Mouse (Mus musculus) bone marrow, adult 2 months (tissue): ENCODE results near the gene Chid1.

Experiments used
- CTCF ChIP-seq: fragments of 200-500 bp; IDR thresholded peaks from 2 replicates; pipeline ENCODE4 v1.5.1; 2011; ENCODE audit warnings: low read length, control low read depth; ENCODE audit not compliant: control insufficient read depth, insufficient read depth
- POLR2A ChIP-seq: fragments of 200-500 bp; IDR thresholded peaks from 2 replicates; pipeline ENCODE4 v1.6.1; 2011; ENCODE audit warnings: low read depth, mild to moderate bottlenecking, control low read depth, low read length, borderline replicate concordance; ENCODE audit not compliant: control insufficient read depth

DNA sequence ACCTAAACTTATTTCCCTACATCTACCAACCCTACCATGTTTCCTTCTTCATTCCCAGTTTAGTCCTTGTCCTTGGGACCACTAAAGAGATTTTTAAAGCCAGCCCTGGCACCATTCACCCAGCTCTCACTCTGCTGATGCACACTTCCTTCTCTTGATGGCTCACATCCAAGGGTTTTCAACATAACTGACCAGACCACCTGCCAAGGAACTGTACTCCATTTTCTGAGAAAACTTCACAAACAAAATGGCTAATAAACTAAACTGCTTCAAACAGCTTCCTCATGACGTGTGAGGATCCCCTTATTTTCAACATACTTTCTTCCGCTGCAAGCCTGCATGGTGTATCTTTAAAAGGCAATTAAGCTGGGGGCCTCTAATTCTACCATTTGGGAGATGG, 86.0 kb downstream of the Chid1 start:
- TF ChIP-seq CTCF, result no peak
- no peak for TF ChIP-seq POLR2A
